ENCODE assay signal across 9 mouse cellular contexts in the genomic region with DNA sequence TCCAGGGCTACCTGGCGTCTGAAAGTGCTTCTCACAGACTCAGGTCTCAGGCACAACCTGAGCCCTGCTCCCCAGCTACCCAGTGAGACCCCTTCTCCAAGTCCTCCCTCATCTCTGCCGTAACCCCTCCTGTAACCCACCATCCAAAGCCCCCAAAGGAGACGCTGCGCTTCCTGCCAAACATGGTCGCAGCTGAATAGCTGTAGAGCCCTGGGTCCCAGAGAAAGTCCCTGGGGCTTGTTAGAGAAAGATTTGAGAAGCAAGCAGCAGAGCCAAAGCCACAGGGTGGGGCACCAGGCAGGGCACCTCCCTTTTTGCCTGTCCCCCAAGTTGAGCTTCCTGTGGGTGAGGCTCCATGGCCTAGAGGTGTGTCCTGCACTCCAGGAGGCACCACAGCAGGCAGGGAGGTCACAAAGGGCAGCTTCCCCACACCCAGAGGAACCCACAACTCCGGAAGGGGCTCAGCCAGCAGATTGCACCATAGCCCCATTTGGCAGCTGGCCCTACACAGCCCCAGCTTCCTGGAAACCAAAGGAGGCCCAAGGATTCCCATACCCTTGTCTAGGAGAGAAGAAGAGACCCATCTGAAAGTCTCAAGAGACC. TPM values are rescaled to one million over a fixed set of nuclear protein-coding genes. Genes with fewer than 3 reads are reported as not detected.
DNase-seq lines count a peak whose midpoint lies in the region; ATAC-seq and TF ChIP-seq lines count a peak whose summit lies in the region.
"Had no signal": no experiment of that assay in that cellular context is flagged by ENCODE, and none has a peak within 500 bp of the region (broad histone marks: within the 10 kb centered on the region; RNA-seq: fewer than 3 reads in every experiment).

No protein-coding gene starts in this region.

- TF ChIP-seq EP300 in stomach, postnatal 0 days (optimal IDR thresholded peaks at IDR 0.05): no peak

- H3K4me2 ChIP-seq in heart, embryonic 11.5 days: no peak overlapping the region
- H3K4me2 ChIP-seq in stomach, postnatal 0 days (replicated peaks; ENCODE audit: low read depth): no peak overlapping the region
- no peak overlapping the region for H3K4me2 ChIP-seq in hindbrain, postnatal 0 days (ENCODE audit: low read depth, low read length)

- no peak overlapping the region for H3K27ac ChIP-seq in thymus, adult 2 months (ENCODE audit: control insufficient read depth, insufficient read depth, low read length)
- no peak overlapping the region for H3K27ac ChIP-seq in heart, embryonic 11.5 days (ENCODE audit: low read depth, low read length)
- H3K27ac ChIP-seq in stomach, postnatal 0 days (replicated peaks): no peak overlapping the region
- no peak overlapping the region for H3K27ac ChIP-seq in hindbrain, postnatal 0 days
- H3K27ac ChIP-seq: kidney, postnatal 0 days had no signal

- peak; percentile 7 for DNase-seq in thymus, adult 2 months
- DNase-seq in thymus, postnatal 10 days (ENCODE audit: low spot score in 2 of 2): no peak
- DNase-seq in lung, postnatal 14 days: peak; percentile 51
- peak; percentile 35 for DNase-seq in stomach, postnatal 0 days (ENCODE audit: low spot score)
- DNase-seq in hindbrain, postnatal 0 days (ENCODE audit: low spot score): no peak
- DNase-seq in urinary bladder, adult 2 months (ENCODE audit: low spot score): no peak
- DNase-seq in layer of hippocampus, postnatal 36 days: no peak

- H3K36me3 ChIP-seq in thymus, adult 2 months (ENCODE audit: control insufficient read depth, insufficient read depth, low read length): no peaks in the 10 kb centered on the region
- no peaks in the 10 kb centered on the region for H3K36me3 ChIP-seq in heart, embryonic 11.5 days (ENCODE audit: control insufficient read depth, insufficient read depth, low read length)
- no peaks in the 10 kb centered on the region for H3K36me3 ChIP-seq in stomach, postnatal 0 days (ENCODE audit: control insufficient read depth, insufficient read depth, low read length)
- no peaks in the 10 kb centered on the region for H3K36me3 ChIP-seq in hindbrain, postnatal 0 days (ENCODE audit: insufficient read depth, low read length)

- no peaks in the 10 kb centered on the region for H3K9me3 ChIP-seq in heart, embryonic 11.5 days (replicated peaks; ENCODE audit: control insufficient read depth, low read length)
- H3K9me3 ChIP-seq in stomach, postnatal 0 days (ENCODE audit: control insufficient read depth, low read length): no peaks in the 10 kb centered on the region
- no peaks in the 10 kb centered on the region for H3K9me3 ChIP-seq in hindbrain, postnatal 0 days (ENCODE audit: low read length)

- peaks cover 15% of the 10 kb centered on the region for H3K4me1 ChIP-seq in thymus, adult 2 months (replicated peaks; ENCODE audit: control insufficient read depth, insufficient read depth, low read length)
- H3K4me1 ChIP-seq in heart, embryonic 11.5 days (ENCODE audit: control insufficient read depth, insufficient read depth, low read length): no peaks in the 10 kb centered on the region
- no peaks in the 10 kb centered on the region for H3K4me1 ChIP-seq in stomach, postnatal 0 days (replicated peaks; ENCODE audit: control insufficient read depth, insufficient read depth)
- no peaks in the 10 kb centered on the region for H3K4me1 ChIP-seq in hindbrain, postnatal 0 days (ENCODE audit: insufficient read depth, low read length)

- no peaks in the 10 kb centered on the region for H3K27me3 ChIP-seq in thymus, adult 2 months (ENCODE audit: control insufficient read depth, insufficient read depth, low read length)
- 0 out of 2 replicates have a peak, but pooled peaks cover 5% of the 10 kb centered on the region for H3K27me3 ChIP-seq in heart, embryonic 11.5 days (ENCODE audit: control insufficient read depth, insufficient read depth, low read length)
- no peaks in the 10 kb centered on the region for H3K27me3 ChIP-seq in stomach, postnatal 0 days (ENCODE audit: control insufficient read depth, insufficient read depth, low read length)
- H3K27me3 ChIP-seq in hindbrain, postnatal 0 days (ENCODE audit: insufficient read depth, low read length): no peaks in the 10 kb centered on the region

- WGBS in thymus, adult 2 months: 9% methylated on average over 6 of the region's 6 CpGs
- WGBS in heart, embryonic 11.5 days (ENCODE audit: insufficient replicate concordance): 80% methylated on average over 6 of the region's 6 CpGs
- WGBS in stomach, postnatal 0 days: 66% methylated on average over 6 of the region's 6 CpGs
- 70% methylated on average over 6 of the region's 6 CpGs for WGBS in hindbrain, postnatal 0 days

- TF ChIP-seq CTCF in thymus, adult 2 months (IDR thresholded peaks at IDR 0.05; ENCODE audit: borderline replicate concordance, control insufficient read depth, extremely low read depth, insufficient read depth, low read length, poor library complexity): no peak
- TF ChIP-seq CTCF in stomach, postnatal 0 days (IDR thresholded peaks at IDR 0.05; ENCODE audit: low read depth): no peak
- no peak for TF ChIP-seq CTCF in hindbrain, postnatal 0 days (IDR thresholded peaks at IDR 0.05; ENCODE audit: low read depth)

- no peak for TF ChIP-seq POLR2A in thymus, adult 2 months (IDR thresholded peaks at IDR 0.05; ENCODE audit: control insufficient read depth, extremely low read depth, insufficient read depth, low read length, poor library complexity)

- 0 out of 2 replicates have a peak, but pooled peaks have one; percentile 37 for ATAC-seq in heart, embryonic 11.5 days (replicated peaks; ENCODE audit: insufficient number of reproducible peaks, low FRiP score, low TSS enrichment)
- peak; percentile 39; the same call in 1 of the 2 replicates for ATAC-seq in stomach, postnatal 0 days (ENCODE audit: low FRiP score, low TSS enrichment)
- ATAC-seq in hindbrain, postnatal 0 days: no peak; the same call in 1 of the 2 replicates

- no peak overlapping the region for H3K4me3 ChIP-seq in thymus, adult 2 months (ENCODE audit: control insufficient read depth, insufficient read depth, low read length)
- H3K4me3 ChIP-seq in heart, embryonic 11.5 days (ENCODE audit: low read depth, low read length): no peak overlapping the region
- H3K4me3 ChIP-seq in stomach, postnatal 0 days (ENCODE audit: low read depth, low read length): no peak overlapping the region
- no peak overlapping the region for H3K4me3 ChIP-seq in hindbrain, postnatal 0 days (ENCODE audit: low read length)

- H3K9ac ChIP-seq in heart, embryonic 11.5 days (ENCODE audit: low read depth, low read length): no peak overlapping the region
- H3K9ac ChIP-seq in stomach, postnatal 0 days (ENCODE audit: low read length): no peak overlapping the region
- H3K9ac ChIP-seq in hindbrain, postnatal 0 days (replicated peaks; ENCODE audit: low read length): no peak overlapping the region

RNA-seq across cellular contexts. Expression of a gene that starts 38.2 kb away (rescaled TPM):
- 6.0 and 7.0 TPM in 2 replicates for polyA plus RNA-seq in thymus, adult 2 months (2012; rRNA removed)
- polyA plus RNA-seq in heart, embryonic 11.5 days (2014; fragmentation: Nextera tagmentation; extraction: Ambion mirVana): 6.6 TPM in 2 replicates
- polyA plus RNA-seq in stomach, postnatal 0 days (2015; fragmentation: Nextera tagmentation; extraction: Ambion mirVana): 7.6 and 8.2 TPM in 2 replicates
- 48.5 and 55.5 TPM in 2 replicates for total RNA-seq in hindbrain, postnatal 0 days (2014; rRNA removed)
- 9.9 and 11.1 TPM in 2 replicates for polyA plus RNA-seq in hindbrain, postnatal 0 days (2015; fragmentation: Nextera tagmentation; extraction: Ambion mirVana)
- 32.4 and 32.5 TPM in 2 replicates for polyA plus RNA-seq in urinary bladder, adult 2 months (2012; rRNA removed)
- total RNA-seq in layer of hippocampus, postnatal 36 days (2021): 100 to 1,000 TPM; 135 to 137 TPM

RNA-seq across cellular contexts. Expression of a gene that starts 46.8 kb away (rescaled TPM):
- 0.19 and 0.22 TPM in 2 replicates for polyA plus RNA-seq in thymus, adult 2 months (2012; rRNA removed)
- 2.8 and 3.5 TPM in 2 replicates for polyA plus RNA-seq in heart, embryonic 11.5 days (2014; fragmentation: Nextera tagmentation; extraction: Ambion mirVana)
- polyA plus RNA-seq in stomach, postnatal 0 days (2015; fragmentation: Nextera tagmentation; extraction: Ambion mirVana): 0.55 and 0.62 TPM in 2 replicates
- total RNA-seq in hindbrain, postnatal 0 days (2014; rRNA removed): 16.8 and 19.5 TPM in 2 replicates
- polyA plus RNA-seq in hindbrain, postnatal 0 days (2015; fragmentation: Nextera tagmentation; extraction: Ambion mirVana): 3.4 TPM in 2 replicates
- 0.55 and 0.59 TPM in 2 replicates for polyA plus RNA-seq in urinary bladder, adult 2 months (2012; rRNA removed)
- 10 to 100 TPM; 21.9 to 22.1 TPM for total RNA-seq in layer of hippocampus, postnatal 36 days (2021)

Comparison
In these comparisons a context has a peak if more than half of its experiments do, and no peak if none do; other contexts are left out.
1. DNase-seq: peak in thymus, adult 2 months (single experiment), lung, postnatal 14 days (single experiment) and stomach, postnatal 0 days (single experiment); none in thymus, postnatal 10 days (0 of 2), hindbrain, postnatal 0 days (single experiment), urinary bladder, adult 2 months (single experiment) and layer of hippocampus, postnatal 36 days (0 of 2).